Mouse (Mus musculus): Measurements from ENCODE around the gene Zranb1.

GRCm38 (mm10) chr7:132934743-132935142 lies 3.8 kb downstream of the Zranb1 start:
- TF ChIP-seq HCFC1 (IDR thresholded peaks at IDR 0.05; ENCODE audit: borderline replicate concordance, insufficient read depth, low read length) = no peak
- no peak for TF ChIP-seq ZNF384 (IDR thresholded peaks at IDR 0.05; ENCODE audit: low read depth, low read length)
- no peak for TF ChIP-seq CHD2 (IDR thresholded peaks at IDR 0.05; ENCODE audit: low read depth, low read length)
- no peak for TF ChIP-seq ZC3H11A (IDR thresholded peaks at IDR 0.05; ENCODE audit: borderline replicate concordance, low read depth, low read length)
- TF ChIP-seq MAFK (IDR thresholded peaks at IDR 0.05; ENCODE audit: insufficient read depth, low read depth, low read length) = no peak

Data from ES-E14 (cell line).